Mouse (Mus musculus) bone marrow macrophage, adult 2 months (primary cell): ENCODE data around the gene Cdcp1. TPM values are rescaled to one million over a fixed set of nuclear protein-coding genes. Genes with fewer than 3 reads are reported as not detected.

Experiments
- H3K27ac ChIP-seq: 2 replicates; pipeline ENCODE4 v1.5.1; 2012; ENCODE audit warnings: low read depth, low read length; ENCODE audit not compliant: insufficient read depth
- H3K4me1 ChIP-seq: 2 replicates; pipeline ENCODE4 v1.6.1; 2012; ENCODE audit warnings: low read length; ENCODE audit not compliant: control insufficient read depth, insufficient read depth
- H3K4me3 ChIP-seq: 2 replicates; pipeline ENCODE4 v1.5.1; 2012; ENCODE audit warnings: mild to moderate bottlenecking, low read length, moderate library complexity; ENCODE audit not compliant: insufficient read depth
- CTCF ChIP-seq: IDR thresholded peaks from 2 replicates; pipeline ENCODE4 v1.5.1; 2012; ENCODE audit warnings: low read depth, mild to moderate bottlenecking, low read length, moderate library complexity
- POLR2A ChIP-seq: IDR thresholded peaks from 2 replicates; pipeline ENCODE4 v1.6.1; 2012; ENCODE audit warnings: mild to moderate bottlenecking, low read depth, low read length, borderline replicate concordance
- polyA plus RNA-seq: library from polyadenylated mRNA; stranded (reverse); fragments of >200 nt; gene quantifications from 2 replicates; pipeline ENCODE4 v1.2.4, GENCODE M21; 2012; ENCODE audit not compliant: missing spikeins, insufficient read depth, insufficient read length

Gene Cdcp1
- not detected in 2 replicates for polyA plus RNA-seq

- Histone ChIP-seq H3K4me1 (no peaks in the 10 kb centered on the region), H3K27ac (no peak within 1 kb of the TSS), H3K4me3 (no peak within 1 kb of the TSS)
- no peak for TF ChIP-seq POLR2A
- TF ChIP-seq CTCF = no peak
These were observed at the start of gene Cdcp1 for GRCm38 (mm10) chr9:123215621-123216440. Gene Cdcp1 (minus strand): TSS chr9:123216038.

DNA sequence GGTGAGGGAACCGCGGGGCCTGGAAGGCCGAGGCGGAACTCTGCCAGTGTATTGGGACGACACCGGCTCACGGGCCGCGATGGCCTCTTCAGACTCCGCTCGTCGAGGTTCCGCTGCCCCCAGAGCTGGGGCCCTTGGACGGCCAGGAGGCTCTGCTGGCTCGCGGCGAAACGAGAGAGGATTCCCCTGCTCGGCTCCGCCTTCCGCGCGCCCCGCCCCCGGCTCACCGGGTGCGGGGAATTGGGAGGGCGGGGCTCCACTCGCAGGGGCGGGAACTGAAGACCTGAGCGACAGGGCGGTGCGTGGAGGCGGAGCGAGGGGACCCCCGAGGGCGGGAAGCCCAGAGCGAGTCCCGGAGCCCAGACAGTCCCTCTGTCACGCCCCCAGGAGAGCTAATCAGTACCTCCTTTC lies 44.8 kb upstream of the Cdcp1 start, which contains the start of gene Tmem158:
TSS of gene Tmem158 (minus strand) at position 154 of the 411 bp plus-strand sequence.
- Histone ChIP-seq H3K4me1 (no peaks in the 10 kb centered on the region), H3K4me3 (peak within 1 kb of the TSS; percentile 68), H3K27ac (0 out of 2 replicates have a peak within 1 kb of the TSS, but pooled peaks have one; percentile 19)
- TF ChIP-seq POLR2A (0 out of 2 replicates have a peak, but pooled peaks have one; percentile 32), CTCF (no peak)

- Histone ChIP-seq H3K4me1 (no peaks in the 10 kb centered on the region), H3K27ac (0 out of 2 replicates have a peak overlapping the region, but pooled peaks have one; percentile 19), H3K4me3 (peak overlapping the region; percentile 68)
- TF ChIP-seq POLR2A (no peak), CTCF (peak; percentile 42; the same call in 1 of the 2 replicates)
These were observed 44.2 kb upstream of the Cdcp1 start for GRCm38 (mm10) chr9:123259896-123260610.

DNA sequence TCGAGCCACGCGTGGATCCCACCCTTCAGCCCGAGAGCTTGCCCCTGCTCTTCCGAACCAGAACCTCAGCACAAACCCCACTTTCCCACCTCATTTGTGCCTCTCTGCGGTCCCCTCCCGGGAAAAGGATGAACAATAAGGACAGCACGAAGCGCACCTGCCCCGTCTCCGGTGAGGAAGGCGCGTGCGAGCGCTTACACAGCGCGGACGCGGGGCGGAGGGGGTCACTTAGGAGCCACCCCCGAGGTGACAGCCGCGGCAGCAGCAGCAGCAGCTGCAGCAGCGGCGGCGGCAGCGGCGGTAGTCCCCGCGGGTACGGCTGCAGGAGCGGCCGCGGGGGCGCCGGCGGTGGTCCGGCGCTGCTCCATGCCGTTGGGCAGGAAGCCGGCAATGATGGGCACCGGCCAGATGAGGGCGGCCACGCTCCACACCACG lies 43.6 kb upstream of the Cdcp1 start:
- H3K27ac ChIP-seq = no peak overlapping the region
- H3K4me1 ChIP-seq = no peaks in the 10 kb centered on the region
- TF ChIP-seq CTCF (no peak), POLR2A (no peak)
- peak overlapping the region; percentile 68 for H3K4me3 ChIP-seq

DNA sequence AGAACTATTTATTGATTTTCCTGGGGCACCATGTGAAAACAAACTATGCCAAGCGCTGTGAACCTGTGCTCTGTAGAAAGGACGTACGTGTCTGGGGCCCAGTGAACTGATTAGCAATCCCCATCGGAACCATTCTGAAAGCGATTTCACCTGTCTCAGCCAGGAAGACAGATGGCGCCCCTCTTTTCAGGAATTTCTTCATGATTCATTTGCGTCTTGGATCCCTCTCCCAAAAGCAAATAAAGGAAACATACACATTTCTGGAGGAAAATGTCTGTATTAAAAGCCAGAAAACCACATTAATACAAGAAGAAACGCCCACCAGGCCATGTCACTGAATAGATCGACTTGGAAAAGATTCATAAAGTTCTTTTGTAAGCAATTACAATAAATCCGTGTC lies 43.0 kb upstream of the Cdcp1 start:
- TF ChIP-seq POLR2A = no peak
- TF ChIP-seq CTCF = no peak
- no peak overlapping the region for H3K4me3 ChIP-seq
- H3K27ac ChIP-seq = no peak overlapping the region
- H3K4me1 ChIP-seq = no peaks in the 10 kb centered on the region

GRCm38 (mm10) chr9:123255736-123256135 lies 39.9 kb upstream of the Cdcp1 start:
- Histone ChIP-seq H3K27ac (no peak overlapping the region), H3K4me1 (no peaks in the 10 kb centered on the region), H3K4me3 (no peak overlapping the region)
- no peak for TF ChIP-seq CTCF
- no peak for TF ChIP-seq POLR2A

- TF ChIP-seq CTCF (no peak), POLR2A (no peak)
- Histone ChIP-seq H3K4me1 (peaks cover 10% of the 10 kb centered on the region; the same call in 1 of the 2 replicates), H3K27ac (no peak overlapping the region), H3K4me3 (no peak overlapping the region)
These were observed 32.2 kb upstream of the Cdcp1 start for GRCm38 (mm10) chr9:123247992-123248391.

- no peak overlapping the region for H3K4me3 ChIP-seq
- no peak for TF ChIP-seq CTCF
- TF ChIP-seq POLR2A = no peak
- H3K4me1 ChIP-seq = peaks cover 16% of the 10 kb centered on the region
- no peak overlapping the region for H3K27ac ChIP-seq
These were observed 29.3 kb upstream of the Cdcp1 start for GRCm38 (mm10) chr9:123245146-123245545.

DNA sequence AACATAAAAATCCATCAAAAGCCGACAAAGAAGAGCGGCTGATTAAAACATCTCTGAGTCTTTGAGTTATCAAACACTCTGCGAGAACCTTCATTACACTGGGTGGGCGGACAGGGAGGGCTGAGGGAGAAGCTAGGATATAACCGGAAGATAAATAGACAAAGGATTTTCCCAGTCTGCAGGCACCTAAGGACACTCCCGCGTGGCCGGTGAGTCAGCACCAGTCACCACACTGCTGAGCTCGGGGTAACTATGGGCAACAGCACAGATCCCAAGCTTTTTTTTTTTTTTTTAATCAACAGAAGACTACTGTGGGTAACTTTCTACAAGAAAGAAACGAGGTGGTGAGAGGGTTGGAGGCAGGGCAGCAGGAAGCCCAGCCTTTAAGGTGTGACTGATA lies 28.1 kb upstream of the Cdcp1 start:
- H3K27ac ChIP-seq = no peak overlapping the region
- H3K4me1 ChIP-seq = peaks cover 27% of the 10 kb centered on the region
- TF ChIP-seq POLR2A (no peak), CTCF (no peak)
- H3K4me3 ChIP-seq = no peak overlapping the region
